Mouse (Mus musculus): ENCODE results near the gene Tedc2.

The Tedc2 gene

DNA sequence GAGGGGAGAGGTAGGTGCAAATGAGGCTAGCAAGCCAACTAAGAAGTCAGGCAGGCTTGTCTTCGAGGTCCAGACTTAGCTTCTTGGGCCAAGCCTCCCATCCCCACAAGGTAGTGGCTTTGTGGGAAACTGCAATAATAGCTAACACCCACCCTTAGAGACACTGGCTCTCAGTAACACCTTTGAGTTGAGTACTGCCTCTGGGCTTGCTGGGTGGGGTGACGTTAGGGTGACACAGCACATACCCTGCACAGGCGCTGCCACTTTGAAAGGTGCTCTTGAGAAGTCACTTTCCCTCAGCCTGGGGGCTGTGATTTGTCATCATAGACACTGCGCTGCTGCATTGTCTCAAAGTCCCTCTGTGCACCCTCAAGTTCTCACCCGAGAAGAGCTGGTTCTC lies 26.9 kb downstream of the Tedc2 start:
- DNase-seq (ENCODE audit: low read depth, low spot score) = no peak

DNA sequence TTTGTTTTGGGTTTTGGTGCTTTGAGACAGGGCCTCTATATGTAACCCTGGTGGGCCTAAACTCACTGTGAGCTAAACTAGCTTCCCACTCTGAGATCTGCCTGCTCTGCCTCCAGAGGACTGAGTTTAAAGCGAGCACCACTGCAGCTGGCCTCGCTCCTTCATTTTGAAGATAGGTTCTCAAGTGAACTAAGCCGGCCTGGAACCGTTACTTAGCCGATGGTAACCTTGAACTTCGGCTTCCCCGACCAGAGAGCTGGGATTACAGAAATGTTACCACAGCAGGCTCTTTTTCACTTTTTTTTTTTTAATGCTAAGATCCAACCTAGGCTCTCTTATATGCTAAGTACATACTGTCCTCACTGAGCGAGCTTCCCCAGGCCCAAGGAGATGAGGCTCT lies 27.4 kb downstream of the Tedc2 start:
- DNase-seq (ENCODE audit: low read depth, low spot score) = no peak

DNA sequence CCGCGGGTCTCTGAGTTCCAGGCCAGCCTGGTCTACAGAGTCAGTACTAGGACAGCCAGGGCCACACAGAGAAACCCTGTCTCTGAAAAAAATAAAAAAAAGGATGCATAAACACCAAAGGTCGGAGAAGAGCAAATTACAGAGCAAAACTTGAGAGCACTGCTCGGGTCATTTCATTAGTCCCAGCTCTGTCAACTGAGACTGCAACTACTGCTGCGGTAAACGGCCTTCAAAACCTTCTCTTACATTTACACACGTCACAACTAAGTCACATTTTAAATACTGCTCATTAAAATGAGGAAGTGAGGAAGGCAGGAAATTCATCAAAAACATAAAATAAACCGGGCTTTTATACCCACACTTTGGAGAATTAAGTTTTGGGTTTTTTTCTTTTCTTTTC lies 27.8 kb downstream of the Tedc2 start:
- DNase-seq (ENCODE audit: low read depth, low spot score) = no peak

DNA sequence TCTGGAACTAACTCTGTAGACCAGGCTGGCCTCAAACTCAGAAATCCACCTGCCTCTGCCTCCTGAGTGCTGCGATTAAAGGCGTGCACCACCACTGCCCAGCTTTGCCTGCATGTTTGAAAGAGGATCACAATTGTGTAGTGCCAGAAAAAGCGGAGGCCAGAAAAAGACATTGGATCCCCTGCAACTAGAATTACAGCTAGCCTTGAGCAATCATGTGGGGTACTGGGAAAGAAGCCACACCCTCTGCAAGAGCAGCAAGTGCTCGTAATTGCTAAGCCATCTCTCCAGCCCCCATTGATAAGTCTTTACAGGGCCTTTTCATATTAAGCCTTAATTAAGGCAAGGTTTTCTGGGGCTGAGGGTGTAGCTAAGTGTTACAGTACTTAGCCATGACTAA lies 29.2 kb downstream of the Tedc2 start:
- DNase-seq (ENCODE audit: low read depth, low spot score) = no peak

DNA sequence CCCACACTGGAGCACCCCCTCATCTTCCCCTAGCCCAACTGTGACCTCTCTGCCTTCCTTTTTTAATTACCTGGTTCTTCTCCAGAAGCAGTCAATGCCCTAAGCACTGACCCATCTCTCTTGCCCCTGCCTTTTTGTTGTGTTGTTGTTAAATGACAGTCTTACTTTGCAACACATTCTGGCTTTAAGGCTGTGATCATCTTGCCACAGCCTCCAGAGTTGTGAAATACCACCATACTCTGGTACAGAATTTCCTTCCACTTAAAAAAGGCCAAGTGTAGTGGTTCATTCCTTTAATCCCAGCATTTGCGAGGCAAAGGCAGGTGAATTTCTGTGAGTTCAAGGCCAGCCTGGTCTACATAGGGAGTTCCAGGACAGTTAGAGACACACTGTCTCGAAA lies 29.7 kb downstream of the Tedc2 start:
- no peak for DNase-seq (ENCODE audit: low read depth, low spot score)

DNA sequence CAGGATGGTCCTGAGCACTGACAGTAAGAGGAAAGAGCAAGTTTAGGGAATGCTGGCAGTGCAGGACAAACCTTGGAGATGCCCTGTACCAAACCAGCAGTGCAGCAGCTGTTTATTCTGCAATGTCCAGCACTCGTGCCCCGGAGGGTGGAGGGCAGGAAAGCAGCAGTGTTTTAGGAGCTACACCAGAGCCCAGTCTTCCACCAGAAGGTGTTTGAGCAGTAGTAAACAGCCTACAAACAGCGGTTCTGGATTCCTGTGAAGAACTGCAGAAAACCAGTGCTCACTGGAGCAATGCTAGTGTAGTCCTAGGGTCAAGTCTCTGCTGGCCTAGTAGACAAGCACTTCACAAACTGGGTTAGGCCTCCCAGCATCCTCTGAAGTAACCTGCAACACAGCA lies 46.4 kb downstream of the Tedc2 start:
- no peak for DNase-seq (ENCODE audit: low read depth, low spot score)

DNA sequence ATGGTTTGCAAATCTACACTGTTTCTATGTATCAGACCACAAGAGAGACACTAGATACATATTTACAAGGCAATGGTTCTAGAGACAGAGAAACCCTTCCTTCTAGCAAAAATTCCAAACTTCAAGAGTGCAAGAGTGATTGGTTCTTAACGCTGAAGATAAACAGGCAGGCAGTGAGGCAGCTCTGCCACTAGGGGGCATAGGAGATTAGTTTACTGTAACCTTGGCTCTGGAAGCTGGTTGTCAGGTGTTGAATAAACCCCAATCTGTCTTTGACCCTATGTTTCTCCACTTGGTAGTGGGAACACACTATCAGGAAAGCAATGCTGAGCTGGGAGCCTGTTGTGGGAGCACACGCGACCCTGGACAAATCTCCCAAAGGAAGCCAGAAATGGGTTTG lies 47.2 kb downstream of the Tedc2 start:
- peak; percentile 20 for DNase-seq (ENCODE audit: low read depth, low spot score)

DNA sequence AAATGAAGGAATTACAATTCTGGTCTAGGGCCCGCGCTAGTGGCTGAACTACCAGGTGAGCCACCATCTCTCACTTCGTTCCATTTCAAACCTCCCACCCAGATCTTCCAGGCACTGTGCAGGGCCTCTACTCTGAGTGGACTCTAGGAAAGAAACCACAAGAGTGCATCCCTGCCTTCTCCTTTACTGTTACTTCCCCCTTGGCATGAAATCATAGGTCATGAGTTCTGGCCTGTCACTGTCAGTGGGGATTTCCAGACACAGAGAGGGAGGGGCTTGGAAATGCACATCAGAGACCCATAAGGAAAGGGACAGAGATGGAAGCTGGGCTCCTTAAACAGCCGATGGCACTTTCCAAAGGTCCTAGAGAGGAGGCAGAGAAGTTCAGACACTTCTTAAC lies 48.9 kb downstream of the Tedc2 start:
- no peak for DNase-seq (ENCODE audit: low read depth, low spot score)

DNA sequence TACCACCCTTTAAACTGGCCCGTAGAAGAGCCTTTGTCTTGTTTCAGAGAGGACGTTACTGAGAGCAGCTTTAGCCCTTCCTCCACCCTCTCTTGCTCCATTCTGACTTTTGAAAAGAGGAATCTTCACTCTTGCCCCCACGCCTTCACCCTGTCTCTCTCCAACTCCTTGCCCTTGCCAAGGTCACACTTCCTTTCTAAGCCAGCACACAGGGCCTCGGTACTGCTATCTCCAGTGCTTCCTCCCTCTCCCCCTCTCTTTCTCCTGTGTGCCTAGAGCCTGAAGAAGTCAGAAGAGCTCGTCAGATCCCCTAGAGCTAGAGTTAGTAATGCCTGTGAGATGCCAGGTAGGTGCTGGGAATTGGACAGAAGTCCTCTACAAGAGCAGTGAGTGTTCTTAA lies 49.9 kb downstream of the Tedc2 start:
- DNase-seq (ENCODE audit: low read depth, low spot score) = no peak

DNA sequence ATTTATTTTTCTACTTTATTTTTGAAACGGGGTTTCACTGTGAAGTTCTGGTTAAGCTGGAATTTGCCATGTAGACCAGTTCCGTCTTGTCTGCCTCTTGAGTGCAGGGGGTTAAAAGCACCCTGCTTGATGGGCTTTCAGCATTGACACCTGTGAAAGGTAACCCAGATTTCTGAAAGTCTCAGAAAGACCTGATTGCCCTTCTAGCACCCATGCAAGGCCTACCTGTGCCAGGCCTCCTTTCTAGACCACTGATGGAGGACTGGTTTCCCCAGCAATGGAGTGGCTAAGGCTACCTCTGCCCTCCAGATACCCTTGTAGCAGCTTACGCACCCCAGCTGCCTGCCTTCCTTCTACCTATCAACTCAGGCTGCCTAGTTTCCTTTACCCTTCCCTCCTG lies 50.5 kb downstream of the Tedc2 start:
- DNase-seq (ENCODE audit: low read depth, low spot score) = no peak

DNA sequence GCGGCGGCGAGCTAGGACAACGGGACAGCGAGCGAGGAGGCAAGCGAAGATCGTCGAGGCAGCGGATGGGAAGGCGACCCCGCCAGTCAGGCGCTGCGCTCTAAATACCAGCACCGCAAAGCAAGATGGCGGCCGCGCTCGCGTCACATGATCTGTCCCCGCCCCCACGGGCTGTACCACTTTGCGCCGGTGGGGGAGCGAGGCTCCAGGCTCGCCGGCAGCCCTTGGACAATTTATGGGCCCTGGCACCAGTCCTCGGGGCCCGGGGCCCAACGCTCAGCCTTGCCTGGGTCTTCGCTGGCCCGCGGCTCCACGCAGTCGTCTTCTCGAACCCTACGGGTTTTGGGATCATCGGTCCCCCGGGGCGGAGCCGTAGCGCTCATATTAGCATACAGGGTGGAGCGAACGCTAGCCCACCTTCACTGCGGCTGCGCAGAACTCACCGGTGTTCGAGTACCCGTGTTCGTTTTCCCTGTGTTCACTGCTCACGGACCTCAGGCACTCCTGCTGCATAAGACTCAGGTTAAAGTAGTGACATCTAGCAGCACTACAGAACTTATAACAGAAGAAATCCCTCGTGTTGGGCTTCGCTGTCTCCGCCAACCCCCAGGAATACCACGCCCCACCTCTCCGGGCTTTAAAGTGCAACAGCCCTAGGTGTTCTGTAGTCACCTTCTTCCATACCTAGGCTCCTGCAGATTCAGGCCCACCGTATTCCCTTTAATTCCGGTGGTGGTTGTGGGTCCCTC lies 51.2 kb downstream of the Tedc2 start, which contains the start of gene Atp6v0c:
Gene Atp6v0c (minus strand): TSS at position 386 of the 749 bp plus-strand sequence.
- DNase-seq (ENCODE audit: low read depth, low spot score) = peak; percentile 87

DNA sequence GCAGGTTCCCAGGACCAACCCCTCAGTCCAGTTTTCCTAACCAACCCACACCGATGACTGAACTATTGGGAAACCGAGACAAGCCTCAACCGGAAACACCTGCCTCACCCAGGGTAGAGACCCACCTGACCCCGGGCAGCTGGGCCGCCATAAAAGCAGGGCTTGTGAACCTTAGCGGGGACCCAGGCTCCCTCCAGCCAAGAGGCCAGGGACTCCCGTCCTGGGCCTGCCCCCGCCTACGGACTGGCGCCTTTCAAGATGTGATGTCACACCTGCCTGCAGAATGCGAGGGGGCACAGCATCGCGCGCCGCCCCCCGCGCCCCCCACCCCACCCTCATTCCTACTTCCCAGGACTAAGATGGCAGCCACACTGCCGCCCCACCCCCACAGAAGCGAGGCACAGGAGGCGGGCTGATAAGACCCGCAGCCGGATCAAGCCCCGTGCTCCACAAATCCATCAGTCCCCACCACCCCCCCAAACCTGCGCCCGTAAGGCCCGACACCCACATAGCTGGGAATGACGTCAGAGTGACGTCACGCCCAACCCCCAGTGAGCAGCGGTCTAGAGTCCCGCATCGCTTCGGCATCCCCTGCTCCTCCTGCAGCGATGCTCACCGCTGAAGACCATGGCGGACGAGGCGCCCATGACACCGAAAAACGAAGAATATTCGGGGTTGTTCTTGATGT lies 51.9 kb downstream of the Tedc2 start:
- peak; percentile 56 for DNase-seq (ENCODE audit: low read depth, low spot score)

DNA sequence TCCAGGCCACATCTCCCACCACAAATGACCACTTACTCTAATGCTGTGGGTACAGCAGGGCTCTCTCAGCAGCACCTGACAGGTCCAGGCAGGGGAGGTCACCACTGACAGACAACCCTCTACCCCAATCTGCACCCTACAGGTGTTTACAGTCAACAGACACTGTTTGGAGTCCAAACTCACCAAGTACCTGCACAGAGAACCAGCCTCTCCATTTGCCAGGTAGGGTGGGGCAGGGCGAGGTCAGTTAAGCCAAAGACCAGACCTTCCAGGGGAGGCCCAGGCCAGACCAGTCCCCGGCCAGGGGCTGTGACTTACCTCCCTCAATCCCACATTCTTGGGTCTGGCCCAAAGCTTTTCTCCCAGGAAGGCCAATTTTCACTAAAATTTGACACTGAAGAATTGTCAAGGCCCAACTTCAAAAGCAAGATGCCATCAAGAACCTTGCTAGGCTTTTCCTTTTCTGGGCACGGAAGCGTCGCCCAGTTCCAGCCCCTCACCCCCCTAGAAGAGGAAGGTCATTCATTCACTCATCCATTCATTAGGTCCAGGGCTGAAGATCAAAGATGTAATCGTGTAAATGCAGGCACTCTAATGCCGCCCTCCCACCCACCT lies 52.7 kb downstream of the Tedc2 start:
- no peak for DNase-seq (ENCODE audit: low read depth, low spot score)

DNA sequence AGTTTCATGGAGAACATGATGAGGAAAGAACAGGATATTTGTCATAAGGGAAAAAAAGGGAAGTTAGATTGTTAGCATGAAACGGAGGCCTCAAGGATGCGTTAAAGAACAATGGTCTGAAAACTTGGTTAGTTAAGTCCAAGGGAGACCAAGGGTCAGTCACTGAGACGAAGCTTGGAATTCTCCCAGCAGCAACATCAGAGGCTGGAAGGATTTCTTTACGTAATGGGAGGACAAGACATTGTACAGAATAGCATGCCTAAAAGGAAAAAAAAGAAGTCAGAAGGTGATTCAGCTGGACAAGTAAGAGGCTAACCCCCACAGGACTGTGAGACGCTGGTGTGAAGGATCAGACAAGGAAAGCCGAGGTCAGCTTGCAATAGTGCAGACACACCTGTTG lies 53.5 kb downstream of the Tedc2 start:
- no peak for DNase-seq (ENCODE audit: low read depth, low spot score)

All from brain, embryonic 18.5 days (tissue).